Mouse (Mus musculus): ENCODE measurements around the gene Gm4858.
"Not testable (repeated sequence)": the region's sequence is repeated elsewhere in the genome, so short reads cannot be mapped to it uniquely, and the experiment has no call there.

Gene Gm4858

DNA sequence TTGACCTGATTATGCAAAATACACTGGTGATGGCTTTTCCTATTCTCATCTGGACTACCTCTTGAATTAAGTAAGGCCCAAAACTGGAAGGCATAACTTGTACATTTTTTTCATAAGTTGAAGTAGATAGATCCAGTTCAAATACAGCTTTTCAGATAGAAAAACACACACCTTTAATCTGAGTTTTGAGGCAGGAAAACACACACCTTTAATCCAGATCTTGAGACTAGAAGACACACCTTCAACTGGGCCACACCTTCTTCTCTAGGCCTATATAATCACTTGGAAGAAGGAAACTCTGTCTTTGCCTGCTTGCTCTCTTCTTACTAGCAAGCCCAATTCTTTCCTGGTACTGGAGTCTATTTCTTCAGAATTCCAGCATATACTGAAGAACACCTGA lies at the start of gene Gm4858:
TSS of gene Gm4858 (plus strand) at position 301 of the 400 bp plus-strand sequence.
- not testable (repeated sequence) for DNase-seq (ENCODE audit: low spot score)

DNA sequence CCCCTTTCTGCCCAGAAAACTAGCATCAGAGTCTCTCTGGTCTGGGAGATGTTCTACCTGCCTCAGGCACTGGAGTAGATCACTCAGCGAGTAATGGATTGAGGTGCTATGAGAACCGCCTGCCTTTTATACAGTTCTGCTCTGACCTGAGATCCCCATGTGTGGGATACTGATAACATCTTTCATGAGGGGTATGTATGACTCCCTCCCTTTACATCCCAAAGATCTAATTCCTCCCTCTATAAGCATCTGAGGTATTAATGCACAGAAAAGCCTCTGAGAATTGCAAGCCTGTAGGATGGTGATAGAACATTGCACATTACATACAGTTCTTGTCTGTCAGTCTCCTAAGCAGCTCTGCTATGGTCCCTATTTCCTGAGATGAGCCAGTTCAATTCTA lies 49.7 kb upstream of the Gm4858 start, which contains the start of gene Lce1m:
TSS of gene Lce1m (minus strand) at position 101 of the 400 bp plus-strand sequence.
- DNase-seq (ENCODE audit: low spot score) = no peak

DNA sequence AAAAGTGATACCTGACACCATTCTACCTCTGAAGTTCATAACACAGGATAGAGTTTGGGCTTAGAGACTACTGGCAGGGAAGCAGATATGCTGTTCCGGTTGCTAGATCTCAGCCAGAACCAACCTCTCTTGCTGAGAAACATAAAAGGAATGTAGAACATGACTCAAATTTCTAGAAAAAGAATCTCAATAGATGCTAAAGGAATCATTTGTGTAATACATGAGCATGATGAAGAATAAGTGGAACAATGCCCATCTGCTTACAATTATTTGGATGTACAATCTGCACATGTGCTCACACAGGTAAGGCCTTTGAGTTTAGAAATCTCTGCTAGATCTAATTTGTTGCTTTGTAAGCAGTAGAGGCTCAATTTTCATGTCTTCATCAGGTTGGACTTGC lies 47.5 kb upstream of the Gm4858 start:
- no peak for DNase-seq (ENCODE audit: low spot score)

DNA sequence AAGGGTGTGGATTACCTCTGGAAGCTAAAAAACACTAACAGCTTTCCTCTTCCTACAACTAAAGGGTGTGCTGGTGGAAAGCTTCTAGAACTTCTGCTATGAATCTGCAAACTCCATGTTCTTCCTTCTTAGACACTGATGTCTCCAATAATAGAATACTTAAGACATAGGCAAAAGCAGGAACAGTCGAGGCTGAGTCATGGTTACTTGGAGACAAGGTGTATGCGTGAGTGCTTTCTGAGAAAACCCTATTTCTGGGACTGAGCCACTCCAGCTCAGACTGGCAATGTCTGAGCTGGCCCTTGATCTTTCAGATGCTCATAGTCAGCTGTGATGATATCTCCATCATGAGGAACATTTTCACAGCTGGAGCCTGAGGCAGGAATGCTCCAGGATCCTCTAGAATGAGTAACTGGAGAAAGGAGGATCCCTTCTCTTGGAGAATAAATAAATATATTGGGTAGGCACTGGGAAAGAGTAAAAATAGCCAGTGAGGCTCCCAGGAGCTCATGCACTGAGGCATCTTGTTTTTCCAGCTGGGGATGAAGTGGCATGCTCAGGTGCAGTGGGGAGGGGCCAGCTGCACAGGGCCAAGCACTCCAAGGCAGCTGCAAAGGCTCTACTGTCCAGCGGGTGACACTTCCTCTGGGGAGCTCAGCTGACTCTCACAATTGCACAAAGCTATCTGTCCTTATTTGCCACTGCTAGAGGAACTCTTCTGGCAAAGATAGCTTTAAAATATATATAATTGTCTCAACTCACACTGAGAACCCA lies 45.0 kb upstream of the Gm4858 start:
- no peak for DNase-seq (ENCODE audit: low spot score)

DNA sequence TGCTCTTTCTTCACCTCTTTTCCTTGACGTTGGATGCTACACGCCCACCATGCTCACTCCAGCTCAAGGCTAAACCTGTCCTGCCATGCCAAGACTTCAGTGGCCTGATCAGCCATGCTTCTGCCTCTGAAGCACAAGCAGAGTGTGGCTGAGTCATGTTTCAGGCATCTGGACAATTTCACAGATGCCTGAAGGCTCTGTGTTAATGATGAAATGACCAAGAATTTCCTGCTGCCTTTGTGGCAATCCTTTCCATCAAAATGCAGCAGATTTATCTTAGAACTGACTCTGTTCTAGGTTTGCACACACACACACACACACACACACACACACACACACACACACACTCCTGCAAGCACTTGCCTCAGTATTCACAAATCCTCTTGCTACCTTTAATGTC lies 43.1 kb upstream of the Gm4858 start:
- no peak for DNase-seq (ENCODE audit: low spot score)

DNA sequence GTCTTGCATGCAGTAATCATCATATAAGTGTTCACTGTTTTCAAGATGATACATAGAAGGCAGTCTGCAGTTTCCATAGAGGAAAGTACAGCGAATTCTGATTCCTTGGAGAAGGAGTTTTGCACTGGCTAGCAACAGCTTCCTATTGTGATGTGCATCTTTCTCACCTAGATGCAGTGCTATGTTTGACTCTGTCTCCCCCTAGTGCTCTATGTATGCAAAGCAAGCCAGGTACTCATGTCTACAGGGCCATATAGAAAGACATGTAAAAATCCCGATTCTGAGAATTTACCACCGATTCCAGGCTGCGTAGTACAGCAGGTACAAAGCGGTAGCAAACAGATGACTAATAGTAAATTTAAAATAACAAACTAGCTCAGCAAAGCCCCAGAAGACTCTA lies 37.2 kb upstream of the Gm4858 start:
- peak; percentile 51 for DNase-seq (ENCODE audit: low spot score)

DNA sequence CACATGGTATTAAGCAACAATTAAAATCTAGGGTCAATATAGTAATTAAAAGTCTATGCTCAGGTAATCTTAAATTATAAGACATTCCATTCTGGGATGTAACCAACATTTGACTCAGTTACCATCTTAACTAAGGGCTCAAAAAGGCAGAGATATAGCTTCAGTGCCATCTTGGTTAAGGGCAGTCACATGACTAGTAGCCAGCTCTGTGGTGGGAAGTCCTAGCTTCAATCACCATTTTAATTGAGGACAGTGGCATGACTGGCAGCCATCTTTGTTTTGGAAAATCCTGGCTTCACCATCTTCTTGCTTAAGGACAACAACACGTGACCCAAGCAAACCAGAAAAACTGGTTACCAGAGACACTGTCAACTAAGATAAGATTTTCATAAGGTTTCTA lies 18.4 kb upstream of the Gm4858 start:
- DNase-seq (ENCODE audit: low spot score) = no peak

DNA sequence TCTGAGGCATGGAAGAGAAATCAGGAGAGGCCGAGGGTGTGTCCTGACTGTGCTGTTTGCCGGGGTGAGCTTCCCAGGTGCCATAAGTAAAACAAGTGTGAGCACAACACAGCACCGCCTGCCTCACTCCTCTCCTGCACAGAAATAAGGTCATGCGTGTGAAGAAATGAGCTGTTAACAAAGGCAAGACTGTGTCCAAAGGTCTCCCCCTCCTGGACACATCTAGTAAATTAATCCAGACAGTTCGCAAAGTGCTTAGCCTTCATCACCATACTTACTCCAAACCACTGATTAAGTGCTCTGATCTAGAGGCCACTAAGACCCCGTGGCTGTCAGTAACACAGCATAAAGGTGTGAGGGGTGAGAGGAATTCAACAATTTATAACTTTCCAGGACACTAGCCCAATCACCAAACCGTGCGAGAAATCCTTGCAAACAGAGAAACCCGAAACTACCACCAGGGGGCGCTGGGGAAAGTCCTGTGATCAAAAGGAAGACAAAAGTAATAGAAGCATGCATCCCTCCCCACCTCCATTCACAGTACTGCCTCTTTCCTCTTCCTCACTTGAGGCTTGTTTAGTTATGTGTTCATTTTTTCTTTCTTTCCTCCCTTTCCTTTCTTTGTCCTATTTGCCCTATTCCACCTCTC lies 15.7 kb upstream of the Gm4858 start:
- no peak for DNase-seq (ENCODE audit: low spot score)

DNA sequence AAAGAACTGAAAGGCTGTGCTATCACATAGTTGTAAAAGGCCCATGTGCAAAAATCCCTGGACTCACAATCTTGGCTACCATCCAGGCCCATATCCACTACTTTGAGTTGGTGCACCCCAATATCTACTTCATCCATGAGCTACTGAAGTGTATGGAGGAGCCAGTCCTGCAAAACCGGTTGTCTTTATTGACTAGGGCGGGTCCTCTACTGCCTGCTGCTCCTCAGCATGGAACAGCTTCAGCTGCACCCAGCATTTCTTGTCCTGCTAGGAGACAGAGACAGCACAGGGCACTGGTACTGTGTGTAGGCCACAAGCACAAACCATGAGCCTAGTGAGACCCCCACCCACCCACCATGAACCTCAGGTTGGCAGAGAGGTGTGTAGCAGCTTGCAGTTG lies 18.0 kb downstream of the Gm4858 start:
- DNase-seq (ENCODE audit: low spot score) = no peak

DNA sequence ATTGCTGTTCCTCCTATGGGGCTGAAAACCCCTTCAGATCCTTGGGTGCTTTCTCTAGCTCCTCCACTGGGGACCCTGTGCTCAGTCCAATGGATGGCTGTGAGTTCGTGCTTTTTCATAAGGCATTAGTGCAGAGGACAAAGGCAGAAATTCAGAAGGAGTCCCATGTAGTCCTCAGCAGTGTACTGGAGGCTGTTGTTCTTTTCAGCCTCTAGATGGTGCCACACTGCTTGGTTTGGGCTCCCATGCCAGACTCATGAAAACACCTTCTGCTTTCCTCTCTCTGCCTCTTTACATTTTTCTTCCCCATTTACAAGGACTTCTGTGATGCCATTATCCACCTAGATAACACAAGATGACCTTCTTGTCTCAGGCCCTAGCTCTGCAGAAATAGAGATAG lies 25.0 kb downstream of the Gm4858 start:
- not testable (repeated sequence) for DNase-seq (ENCODE audit: low spot score)

DNA sequence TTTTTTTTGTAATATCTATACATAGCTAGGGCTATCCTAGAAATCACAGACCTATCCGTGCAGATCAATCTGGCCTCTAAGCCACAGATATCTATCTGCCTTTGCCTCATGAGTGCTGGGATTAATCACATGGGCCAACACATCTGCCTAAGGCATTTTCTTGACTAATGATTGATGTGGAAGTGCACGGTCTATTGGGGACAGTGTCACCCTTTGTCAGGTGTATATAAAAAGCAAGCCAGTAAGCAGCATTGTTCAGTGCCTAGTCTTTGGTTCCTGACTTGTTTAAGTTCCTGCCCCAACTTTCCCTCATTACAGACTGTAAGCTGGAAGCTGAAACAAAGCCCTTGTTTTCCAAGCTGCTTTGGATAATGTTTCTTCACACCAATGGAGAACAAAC lies 27.8 kb downstream of the Gm4858 start:
- no peak for DNase-seq (ENCODE audit: low spot score)

DNA sequence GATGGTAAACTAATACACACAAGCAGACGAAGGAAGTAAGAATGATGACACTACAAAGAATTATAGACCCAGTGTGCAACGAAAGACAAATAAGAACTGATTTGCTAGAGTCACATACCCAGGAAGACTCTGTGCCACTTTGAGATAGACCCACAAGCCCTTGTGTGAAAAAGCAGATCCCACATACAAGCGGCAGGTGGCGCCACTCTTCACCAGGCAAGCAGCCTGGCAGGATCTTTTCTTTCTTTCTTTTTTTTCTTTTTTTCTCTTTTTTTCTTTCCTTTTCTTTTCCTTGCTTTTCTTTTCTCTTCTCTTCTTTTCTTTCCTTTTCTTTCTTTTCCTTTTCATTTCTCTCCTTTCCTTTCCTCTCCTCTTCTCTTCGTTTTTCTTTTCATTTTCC lies 43.0 kb downstream of the Gm4858 start:
- DNase-seq (ENCODE audit: low spot score) = peak; percentile 6

DNA sequence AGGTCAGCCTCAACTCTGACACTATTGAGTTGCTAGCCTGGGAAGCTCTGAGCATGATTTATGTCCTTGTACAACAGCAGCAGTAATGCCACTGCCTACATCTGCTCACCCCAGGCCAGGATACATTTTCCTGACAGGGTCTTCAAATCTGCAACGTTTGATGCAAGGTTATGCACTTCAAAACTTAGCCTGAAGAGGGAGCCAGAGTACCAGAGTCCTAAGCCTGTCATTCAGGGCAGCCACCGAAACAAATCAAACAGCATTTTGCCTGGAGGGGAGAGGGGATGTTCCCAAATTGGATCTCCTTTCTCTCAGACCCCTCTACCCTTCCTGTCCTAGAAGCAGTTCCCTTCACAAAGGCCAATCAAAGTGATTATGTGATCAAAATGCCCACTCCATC lies 45.9 kb downstream of the Gm4858 start:
- DNase-seq (ENCODE audit: low spot score) = peak; percentile 40

DNA sequence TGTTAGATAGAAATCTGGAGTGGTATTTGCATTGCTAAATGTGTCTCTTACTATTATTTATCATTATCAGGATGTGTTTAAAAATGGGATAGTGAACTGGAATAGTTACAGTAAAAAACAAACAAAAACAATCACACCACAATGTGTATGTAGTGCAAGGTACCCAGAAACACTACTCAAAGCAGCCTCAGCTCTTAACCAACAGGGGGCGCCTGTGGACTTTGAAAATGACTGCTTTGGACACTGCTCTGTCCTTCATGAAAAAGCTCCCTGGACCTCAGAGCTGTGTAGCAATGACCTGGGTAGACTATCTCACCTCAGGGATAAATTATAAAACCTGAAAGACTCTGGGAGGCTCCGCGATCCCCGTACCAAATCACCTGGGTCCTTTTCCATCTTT lies 50.5 kb downstream of the Gm4858 start:
- DNase-seq (ENCODE audit: low spot score) = no peak
